Mouse (Mus musculus) embryonic facial prominence, embryonic 15.5 days (tissue): Measurements from ENCODE around the gene Cep104. TPM values are rescaled to one million over a fixed set of nuclear protein-coding genes. Genes with fewer than 3 reads are reported as not detected.

Experiments used
- ATAC-seq: fragments of 200-750 bp; cut with Nextera tagmentation; 2 replicates; pipeline ENCODE4 v1.8.0; 2017; ENCODE audit warnings: low read depth, moderate TSS enrichment; ENCODE audit not compliant: insufficient number of reproducible peaks, low FRiP score, low TSS enrichment
- H3K27ac ChIP-seq: fragments of 300-500 bp; sonication (generic); replicated peaks from 2 replicates; pipeline ENCODE4 v1.5.1; 2015; ENCODE audit warnings: mild to moderate bottlenecking, inconsistent platforms
- H3K27me3 ChIP-seq: fragments of 300-500 bp; sonication (generic); 2 replicates; pipeline ENCODE4 v1.6.1; 2015; ENCODE audit warnings: inconsistent platforms
- H3K36me3 ChIP-seq: fragments of 300-500 bp; sonication (generic); 2 replicates; pipeline ENCODE4 v1.6.1; 2015; ENCODE audit warnings: mild to moderate bottlenecking, inconsistent platforms
- H3K4me1 ChIP-seq: fragments of 300-500 bp; sonication (generic); 2 replicates; pipeline ENCODE4 v1.6.1; 2015; ENCODE audit warnings: inconsistent platforms
- H3K4me2 ChIP-seq: fragments of 300-500 bp; sonication (generic); replicated peaks from 2 replicates; pipeline ENCODE4 v1.6.1; 2015; ENCODE audit warnings: mild to moderate bottlenecking, inconsistent platforms
- H3K4me3 ChIP-seq: fragments of 300-500 bp; sonication (generic); replicated peaks from 2 replicates; pipeline ENCODE4 v1.5.1; 2015; ENCODE audit warnings: mild to moderate bottlenecking, inconsistent platforms
- H3K9ac ChIP-seq: fragments of 300-500 bp; sonication (generic); 2 replicates; pipeline ENCODE4 v1.6.1; 2015; ENCODE audit warnings: inconsistent platforms
- H3K9me3 ChIP-seq: fragments of 300-500 bp; sonication (generic); replicated peaks from 2 replicates; pipeline ENCODE4 v1.6.1; 2016; ENCODE audit warnings: inconsistent platforms
- WGBS: fragments of 180-500 bp; shearing (Covaris S2); methylation state at CpG from one replicate; pipeline ENCODE4 v1.1.7; 2015; 5-methylcytosine and 5-hydroxymethylcytosine counted together
- polyA plus RNA-seq: library from polyadenylated mRNA; unstranded; fragments of >200 nt; fragmentation: Nextera tagmentation; extraction: Ambion mirVana; gene quantifications from 2 replicates; pipeline ENCODE4 v1.2.1, GENCODE M21; 2015

Cep104 gene
- polyA plus RNA-seq, 1 experiment from 2014 or later = 14.9 TPM

- 41% methylated on average over 4 of the region's 4 CpGs for WGBS
- no peak overlapping the region for H3K9ac ChIP-seq
Observed at GRCm38 (mm10) chr4:154022844-154023243, 47.9 kb downstream of the Cep104 start.

GRCm38 (mm10) chr4:154023754-154024601 is 49.0 kb downstream of the Cep104 start:
- H3K9me3 ChIP-seq = no peaks in the 10 kb centered on the region
- H3K27ac ChIP-seq = no peak overlapping the region
- H3K4me3 ChIP-seq = no peak overlapping the region
- H3K36me3 ChIP-seq = peaks cover 37% of the 10 kb centered on the region
- WGBS = 26% methylated on average over 8 of the region's 8 CpGs
- ATAC-seq = no peak
- peak overlapping the region; percentile 67; the same call in 1 of the 2 replicates for H3K4me2 ChIP-seq
- H3K27me3 ChIP-seq = peaks cover 11% of the 10 kb centered on the region; the same call in 1 of the 2 replicates
- H3K9ac ChIP-seq = no peak overlapping the region
- H3K4me1 ChIP-seq = peaks cover 49% of the 10 kb centered on the region

More at GRCm38 (mm10) chr4:154022844-154023243, 47.9 kb downstream of the Cep104 start:
- no peak overlapping the region for H3K4me2 ChIP-seq
- no peak overlapping the region for H3K4me3 ChIP-seq
- peaks cover 47% of the 10 kb centered on the region for H3K4me1 ChIP-seq
- H3K9me3 ChIP-seq = no peaks in the 10 kb centered on the region
- peaks cover 11% of the 10 kb centered on the region; the same call in 1 of the 2 replicates for H3K27me3 ChIP-seq
- no peak for ATAC-seq
- no peak overlapping the region for H3K27ac ChIP-seq
- H3K36me3 ChIP-seq = peaks cover 48% of the 10 kb centered on the region

GRCm38 (mm10) chr4:154024729-154025521 is 49.9 kb downstream of the Cep104 start:
- H3K4me1 ChIP-seq = peaks cover 49% of the 10 kb centered on the region
- peak overlapping the region; percentile 42 for H3K4me3 ChIP-seq
- 0 out of 2 replicates have a peak overlapping the region, but pooled peaks have one; percentile 18 for H3K9ac ChIP-seq
- WGBS = 28% methylated on average over 17 of the region's 17 CpGs
- H3K27ac ChIP-seq = 0 out of 2 replicates have a peak overlapping the region, but pooled peaks have one; percentile 29
- H3K27me3 ChIP-seq = peaks cover 11% of the 10 kb centered on the region; the same call in 1 of the 2 replicates
- H3K4me2 ChIP-seq = peak overlapping the region; percentile 67
- ATAC-seq = no peak
- no peaks in the 10 kb centered on the region for H3K9me3 ChIP-seq
- peaks cover 28% of the 10 kb centered on the region for H3K36me3 ChIP-seq

GRCm38 (mm10) chr4:154025641-154026440 is 50.8 kb downstream of the Cep104 start, which contains the start of gene Smim1:
Smim1 (minus strand) TSS chr4:154026230.
- Histone ChIP-seq H3K36me3 (peaks cover 18% of the 10 kb centered on the region), H3K9ac (peak within 1 kb of the TSS; percentile 18; the same call in 1 of the 2 replicates), H3K4me2 (peak within 1 kb of the TSS; percentile 67), H3K27ac (peak within 1 kb of the TSS; percentile 29; the same call in 1 of the 2 replicates), H3K27me3 (peaks cover 11% of the 10 kb centered on the region; the same call in 1 of the 2 replicates), H3K4me3 (peak within 1 kb of the TSS; percentile 42), H3K9me3 (no peaks in the 10 kb centered on the region), H3K4me1 (peaks cover 49% of the 10 kb centered on the region)
- ATAC-seq = peak; percentile 69
- 3% methylated on average over 33 of the region's 33 CpGs for WGBS

- H3K4me3 ChIP-seq = peak overlapping the region; percentile 42
- H3K27ac ChIP-seq = no peak overlapping the region
- peaks cover 13% of the 10 kb centered on the region for H3K36me3 ChIP-seq
- H3K27me3 ChIP-seq = peaks cover 14% of the 10 kb centered on the region; the same call in 1 of the 2 replicates
- ATAC-seq = no peak
- peak overlapping the region; percentile 67 for H3K4me2 ChIP-seq
- WGBS = 22% methylated on average over 2 of the region's 2 CpGs
- no peaks in the 10 kb centered on the region for H3K9me3 ChIP-seq
- no peak overlapping the region for H3K9ac ChIP-seq
- peaks cover 49% of the 10 kb centered on the region for H3K4me1 ChIP-seq
Observed at GRCm38 (mm10) chr4:154026441-154026761, 51.4 kb downstream of the Cep104 start.

GRCm38 (mm10) chr4:154028066-154028465 is 53.1 kb downstream of the Cep104 start:
- Histone ChIP-seq H3K36me3 (no peaks in the 10 kb centered on the region), H3K27me3 (peaks cover 14% of the 10 kb centered on the region; the same call in 1 of the 2 replicates), H3K9me3 (no peaks in the 10 kb centered on the region), H3K27ac (peak overlapping the region; percentile 12; the same call in 1 of the 2 replicates), H3K9ac (no peak overlapping the region), H3K4me2 (no peak overlapping the region), H3K4me1 (peaks cover 44% of the 10 kb centered on the region), H3K4me3 (no peak overlapping the region)
- 43% methylated on average over 7 of the region's 7 CpGs for WGBS
- no peak for ATAC-seq

GRCm38 (mm10) chr4:154028646-154029045 is 53.7 kb downstream of the Cep104 start:
- ATAC-seq = no peak
- Histone ChIP-seq H3K27ac (no peak overlapping the region; the same call in 1 of the 2 replicates), H3K4me3 (no peak overlapping the region), H3K9me3 (no peaks in the 10 kb centered on the region), H3K36me3 (no peaks in the 10 kb centered on the region), H3K27me3 (peaks cover 14% of the 10 kb centered on the region; the same call in 1 of the 2 replicates), H3K9ac (no peak overlapping the region), H3K4me1 (peaks cover 43% of the 10 kb centered on the region), H3K4me2 (no peak overlapping the region)

- Histone ChIP-seq H3K4me3 (no peak overlapping the region), H3K9me3 (no peaks in the 10 kb centered on the region), H3K9ac (no peak overlapping the region), H3K27me3 (peaks cover 4% of the 10 kb centered on the region; the same call in 1 of the 2 replicates), H3K36me3 (no peaks in the 10 kb centered on the region), H3K4me2 (no peak overlapping the region), H3K27ac (no peak overlapping the region), H3K4me1 (no peaks in the 10 kb centered on the region)
- no peak for ATAC-seq
- 32% methylated on average over 3 of the region's 3 CpGs for WGBS
Observed at GRCm38 (mm10) chr4:154037123-154037522, 62.1 kb downstream of the Cep104 start.

- H3K27ac ChIP-seq = no peak within 1 kb of the TSS
- H3K36me3 ChIP-seq = no peaks in the 10 kb centered on the region
- H3K4me3 ChIP-seq = no peak within 1 kb of the TSS
- H3K27me3 ChIP-seq = no peaks in the 10 kb centered on the region
- H3K4me2 ChIP-seq = no peak within 1 kb of the TSS
- H3K4me1 ChIP-seq = no peaks in the 10 kb centered on the region
- no peaks in the 10 kb centered on the region for H3K9me3 ChIP-seq
- no peak for ATAC-seq
- WGBS = 78% methylated on average over 9 of the region's 9 CpGs
- no peak within 1 kb of the TSS for H3K9ac ChIP-seq
Observed at GRCm38 (mm10) chr4:154042577-154042976, 67.6 kb downstream of the Cep104 start, which contains the start of gene Ccdc27. Ccdc27 (minus strand) TSS chr4:154042677.

GRCm38 (mm10) chr4:154045837-154046236 is 70.8 kb downstream of the Cep104 start:
- no peak for ATAC-seq
- Histone ChIP-seq H3K9me3 (no peaks in the 10 kb centered on the region), H3K27me3 (no peaks in the 10 kb centered on the region), H3K9ac (no peak overlapping the region), H3K36me3 (no peaks in the 10 kb centered on the region), H3K27ac (no peak overlapping the region), H3K4me2 (no peak overlapping the region), H3K4me3 (no peak overlapping the region), H3K4me1 (no peaks in the 10 kb centered on the region)
- 76% methylated on average over 5 of the region's 5 CpGs for WGBS
